Mouse (Mus musculus): ENCODE measurements around the gene Otud7b. TPM values are rescaled to one million over a fixed set of nuclear protein-coding genes. Genes with fewer than 3 reads are reported as not detected.

Otud7b gene
- polyA plus RNA-seq, 1 experiment from 2014 or later: 14.5 TPM

- no peaks in the 10 kb centered on the region for H3K36me3 ChIP-seq (ENCODE audit: control insufficient read depth, insufficient read depth, low read length)
- no peak overlapping the region for H3K4me3 ChIP-seq (ENCODE audit: low read depth, low read length)
- no peak for DNase-seq (ENCODE audit: low spot score)
- WGBS: 93% methylated on average over 6 of the region's 6 CpGs
- H3K27me3 ChIP-seq (ENCODE audit: control insufficient read depth, insufficient read depth, low read length): no peaks in the 10 kb centered on the region
- H3K9me3 ChIP-seq (ENCODE audit: control insufficient read depth, low read length): no peaks in the 10 kb centered on the region
- ATAC-seq (ENCODE audit: low FRiP score, low TSS enrichment): no peak
- no peak overlapping the region for H3K27ac ChIP-seq (replicated peaks)
- TF ChIP-seq CTCF (IDR thresholded peaks at IDR 0.05; ENCODE audit: low read depth) (no peak), EP300 (optimal IDR thresholded peaks at IDR 0.05) (no peak)
- H3K9ac ChIP-seq (ENCODE audit: low read length): no peak overlapping the region
- no peaks in the 10 kb centered on the region for H3K4me1 ChIP-seq (replicated peaks; ENCODE audit: control insufficient read depth, insufficient read depth)
- no peak overlapping the region for H3K4me2 ChIP-seq (replicated peaks; ENCODE audit: low read depth)
Observed at GRCm38 (mm10) chr3:96069046-96069445, 35.3 kb upstream of the Otud7b start.

GRCm38 (mm10) chr3:96069542-96069941, 34.8 kb upstream of the Otud7b start:
- DNase-seq (ENCODE audit: low spot score): no peak
- Histone ChIP-seq H3K36me3 (ENCODE audit: control insufficient read depth, insufficient read depth, low read length) (no peaks in the 10 kb centered on the region), H3K4me2 (replicated peaks; ENCODE audit: low read depth) (no peak overlapping the region), H3K4me3 (ENCODE audit: low read depth, low read length) (no peak overlapping the region), H3K9ac (ENCODE audit: low read length) (no peak overlapping the region), H3K9me3 (ENCODE audit: control insufficient read depth, low read length) (no peaks in the 10 kb centered on the region), H3K27ac (replicated peaks) (no peak overlapping the region), H3K4me1 (replicated peaks; ENCODE audit: control insufficient read depth, insufficient read depth) (no peaks in the 10 kb centered on the region), H3K27me3 (ENCODE audit: control insufficient read depth, insufficient read depth, low read length) (no peaks in the 10 kb centered on the region)
- 28% methylated on average over 1 of the region's 1 CpGs for WGBS
- TF ChIP-seq CTCF (IDR thresholded peaks at IDR 0.05; ENCODE audit: low read depth) (peak; percentile 28; the same call in 1 of the 2 replicates), EP300 (optimal IDR thresholded peaks at IDR 0.05) (no peak)
- ATAC-seq (ENCODE audit: low FRiP score, low TSS enrichment): no peak

GRCm38 (mm10) chr3:96070241-96070640, 34.1 kb upstream of the Otud7b start:
- H3K4me2 ChIP-seq (replicated peaks; ENCODE audit: low read depth): no peak overlapping the region
- DNase-seq (ENCODE audit: low spot score) (no peak), ATAC-seq (ENCODE audit: low FRiP score, low TSS enrichment) (no peak)
- H3K4me3 ChIP-seq (ENCODE audit: low read depth, low read length): no peak overlapping the region
- H3K27me3 ChIP-seq (ENCODE audit: control insufficient read depth, insufficient read depth, low read length): no peaks in the 10 kb centered on the region
- WGBS: 78% methylated on average over 4 of the region's 4 CpGs
- no peak overlapping the region for H3K27ac ChIP-seq (replicated peaks)
- no peak overlapping the region for H3K9ac ChIP-seq (ENCODE audit: low read length)
- H3K9me3 ChIP-seq (ENCODE audit: control insufficient read depth, low read length): no peaks in the 10 kb centered on the region
- no peaks in the 10 kb centered on the region for H3K36me3 ChIP-seq (ENCODE audit: control insufficient read depth, insufficient read depth, low read length)
- TF ChIP-seq EP300 (optimal IDR thresholded peaks at IDR 0.05) (no peak), CTCF (IDR thresholded peaks at IDR 0.05; ENCODE audit: low read depth) (no peak)
- H3K4me1 ChIP-seq (replicated peaks; ENCODE audit: control insufficient read depth, insufficient read depth): no peaks in the 10 kb centered on the region

- Histone ChIP-seq H3K4me3 (ENCODE audit: low read depth, low read length) (no peak overlapping the region), H3K9ac (ENCODE audit: low read length) (no peak overlapping the region), H3K27ac (replicated peaks) (no peak overlapping the region), H3K27me3 (ENCODE audit: control insufficient read depth, insufficient read depth, low read length) (no peaks in the 10 kb centered on the region), H3K4me1 (replicated peaks; ENCODE audit: control insufficient read depth, insufficient read depth) (no peaks in the 10 kb centered on the region), H3K9me3 (ENCODE audit: control insufficient read depth, low read length) (no peaks in the 10 kb centered on the region), H3K36me3 (ENCODE audit: control insufficient read depth, insufficient read depth, low read length) (no peaks in the 10 kb centered on the region), H3K4me2 (replicated peaks; ENCODE audit: low read depth) (no peak overlapping the region)
- DNase-seq (ENCODE audit: low spot score): no peak
- ATAC-seq (ENCODE audit: low FRiP score, low TSS enrichment): no peak
- no peak for TF ChIP-seq EP300 (optimal IDR thresholded peaks at IDR 0.05)
- TF ChIP-seq CTCF (IDR thresholded peaks at IDR 0.05; ENCODE audit: low read depth): no peak
- 66% methylated on average over 12 of the region's 12 CpGs for WGBS
Observed at GRCm38 (mm10) chr3:96072921-96073486, 31.3 kb upstream of the Otud7b start.

GRCm38 (mm10) chr3:96078066-96078465, 26.3 kb upstream of the Otud7b start:
- no peaks in the 10 kb centered on the region for H3K9me3 ChIP-seq (ENCODE audit: control insufficient read depth, low read length)
- H3K4me2 ChIP-seq (replicated peaks; ENCODE audit: low read depth): no peak overlapping the region
- H3K9ac ChIP-seq (ENCODE audit: low read length): no peak overlapping the region
- H3K36me3 ChIP-seq (ENCODE audit: control insufficient read depth, insufficient read depth, low read length): no peaks in the 10 kb centered on the region
- H3K27ac ChIP-seq (replicated peaks): no peak overlapping the region
- DNase-seq (ENCODE audit: low spot score): no peak
- ATAC-seq (ENCODE audit: low FRiP score, low TSS enrichment): peak; percentile 26; the same call in 1 of the 2 replicates
- no peak for TF ChIP-seq EP300 (optimal IDR thresholded peaks at IDR 0.05)
- no peak for TF ChIP-seq CTCF (IDR thresholded peaks at IDR 0.05; ENCODE audit: low read depth)
- WGBS: 72% methylated on average over 6 of the region's 6 CpGs
- H3K27me3 ChIP-seq (ENCODE audit: control insufficient read depth, insufficient read depth, low read length): no peaks in the 10 kb centered on the region
- H3K4me1 ChIP-seq (replicated peaks; ENCODE audit: control insufficient read depth, insufficient read depth): no peaks in the 10 kb centered on the region
- H3K4me3 ChIP-seq (ENCODE audit: low read depth, low read length): no peak overlapping the region

- Histone ChIP-seq H3K9ac (ENCODE audit: low read length) (no peak overlapping the region), H3K4me2 (replicated peaks; ENCODE audit: low read depth) (no peak overlapping the region), H3K4me1 (replicated peaks; ENCODE audit: control insufficient read depth, insufficient read depth) (no peaks in the 10 kb centered on the region), H3K9me3 (ENCODE audit: control insufficient read depth, low read length) (no peaks in the 10 kb centered on the region), H3K36me3 (ENCODE audit: control insufficient read depth, insufficient read depth, low read length) (no peaks in the 10 kb centered on the region), H3K27ac (replicated peaks) (no peak overlapping the region), H3K27me3 (ENCODE audit: control insufficient read depth, insufficient read depth, low read length) (no peaks in the 10 kb centered on the region), H3K4me3 (ENCODE audit: low read depth, low read length) (no peak overlapping the region)
- DNase-seq (ENCODE audit: low spot score): no peak
- no peak for ATAC-seq (ENCODE audit: low FRiP score, low TSS enrichment)
- 48% methylated on average over 3 of the region's 3 CpGs for WGBS
- TF ChIP-seq EP300 (optimal IDR thresholded peaks at IDR 0.05) (no peak), CTCF (IDR thresholded peaks at IDR 0.05; ENCODE audit: low read depth) (no peak)
Observed at GRCm38 (mm10) chr3:96078711-96079110, 25.6 kb upstream of the Otud7b start.
